Mouse (Mus musculus) limb, embryonic 14.5 days (tissue): ENCODE measurements around the gene Ncor2. TPM values are rescaled to one million over a fixed set of nuclear protein-coding genes. Genes with fewer than 3 reads are reported as not detected.

ENCODE experiments used
- ATAC-seq: fragments of 200-750 bp; cut with Nextera tagmentation; 2 replicates; pipeline ENCODE4 v1.8.0; 2017; ENCODE audit warnings: low read depth, moderate number of reproducible peaks, moderate TSS enrichment; ENCODE audit not compliant: low FRiP score
- DNase-seq: peaks from one replicate; pipeline ENCODE4 v3.0.0-alpha.2; 2015; ENCODE audit warnings: low spot score
- H3K27ac ChIP-seq: fragments of 300-500 bp; sonication (generic); replicated peaks from 2 replicates; pipeline ENCODE4 v1.5.1; 2014; ENCODE audit warnings: low read depth, mild to moderate bottlenecking, low read length, moderate library complexity, mixed read lengths
- H3K27me3 ChIP-seq: fragments of 300-500 bp; sonication (generic); 2 replicates; pipeline ENCODE4 v1.6.1; 2014; ENCODE audit warnings: low read length, mixed read lengths; ENCODE audit not compliant: control insufficient read depth, insufficient read depth
- H3K36me3 ChIP-seq: fragments of 300-500 bp; sonication (generic); 2 replicates; pipeline ENCODE4 v1.6.1; 2014; ENCODE audit warnings: mild to moderate bottlenecking, low read length, moderate library complexity, mixed read lengths; ENCODE audit not compliant: control insufficient read depth, insufficient read depth
- H3K4me1 ChIP-seq: fragments of 300-500 bp; sonication (generic); 2 replicates; pipeline ENCODE4 v1.6.1; 2014; ENCODE audit warnings: antibody characterized with exemption, low read length, mixed read lengths; ENCODE audit not compliant: control insufficient read depth, insufficient read depth
- H3K4me2 ChIP-seq: fragments of 300-500 bp; sonication (generic); replicated peaks from 2 replicates; pipeline ENCODE4 v1.6.1; 2014; ENCODE audit warnings: low read depth, mild to moderate bottlenecking, low read length, moderate library complexity; ENCODE audit not compliant: severe bottlenecking
- H3K4me3 ChIP-seq: fragments of 300-500 bp; sonication (generic); replicated peaks from 2 replicates; pipeline ENCODE4 v1.5.1; 2014; ENCODE audit warnings: low read length
- H3K9ac ChIP-seq: fragments of 300-500 bp; sonication (generic); 2 replicates; pipeline ENCODE4 v1.6.1; 2014; ENCODE audit warnings: mild to moderate bottlenecking, low read depth, low read length, moderate library complexity; ENCODE audit not compliant: severe bottlenecking
- H3K9me3 ChIP-seq: fragments of 300-500 bp; sonication (generic); 2 replicates; pipeline ENCODE4 v1.6.1; 2016; ENCODE audit warnings: low read length; ENCODE audit not compliant: control insufficient read depth
- POLR2A ChIP-seq: fragments of 200-500 bp; IDR thresholded peaks from 2 replicates; pipeline ENCODE4 v1.8.0; 2012; ENCODE audit warnings: inconsistent platforms, mild to moderate bottlenecking, moderate library complexity, borderline replicate concordance; ENCODE audit not compliant: insufficient read depth, insufficient read length; ENCODE audit errors: extremely low read depth
- WGBS: fragments of 180-500 bp; shearing (Covaris S2); extraction: QIAGEN DNeasy Blood & Tissue Kit; methylation state at CpG from one replicate; pipeline ENCODE4 v1.1.7; 2014; 5-methylcytosine and 5-hydroxymethylcytosine counted together
- polyA plus RNA-seq, 2 experiments: library from polyadenylated mRNA; depleted of rRNA in 1 of 2; stranded (reverse) in 1 of 2; unstranded in 1 of 2; fragments of >200 nt; fragmentation: Nextera tagmentation in 1 of 2; extraction: Ambion mirVana in 1 of 2; gene quantifications; 2 replicates each; pipeline versions ENCODE4 v1.2.1 to v1.2.3; 2012 to 2014

Ncor2 gene
- polyA plus RNA-seq, 2 experiments: 39.3 to 75.9 TPM

- H3K4me1 ChIP-seq: peaks cover 70% of the 10 kb centered on the region
- no peak overlapping the region for H3K27ac ChIP-seq
- H3K4me3 ChIP-seq: no peak overlapping the region
- WGBS: 78% methylated on average over 7 of the region's 7 CpGs
- H3K4me2 ChIP-seq: no peak overlapping the region
- DNase-seq (no peak), ATAC-seq (no peak)
- no peak overlapping the region for H3K9ac ChIP-seq
- no peaks in the 10 kb centered on the region for H3K9me3 ChIP-seq
- no peaks in the 10 kb centered on the region for H3K27me3 ChIP-seq
- no peak for TF ChIP-seq POLR2A
- H3K36me3 ChIP-seq: no peaks in the 10 kb centered on the region
These were observed 10.9 kb downstream of the Ncor2 start for GRCm38 (mm10) chr5:125168101-125168500.

GRCm38 (mm10) chr5:125167524-125167923, 11.5 kb downstream of the Ncor2 start:
- H3K4me2 ChIP-seq: no peak overlapping the region
- no peak overlapping the region for H3K4me3 ChIP-seq
- no peak overlapping the region for H3K9ac ChIP-seq
- DNase-seq (no peak), ATAC-seq (no peak)
- peaks cover 68% of the 10 kb centered on the region for H3K4me1 ChIP-seq
- no peaks in the 10 kb centered on the region for H3K36me3 ChIP-seq
- H3K9me3 ChIP-seq: no peaks in the 10 kb centered on the region
- WGBS: 71% methylated on average over 5 of the region's 5 CpGs
- no peaks in the 10 kb centered on the region for H3K27me3 ChIP-seq
- no peak for TF ChIP-seq POLR2A
- H3K27ac ChIP-seq: no peak overlapping the region

- no peak overlapping the region for H3K4me3 ChIP-seq
- H3K9ac ChIP-seq: no peak overlapping the region
- TF ChIP-seq POLR2A: no peak
- H3K27me3 ChIP-seq: no peaks in the 10 kb centered on the region
- DNase-seq (no peak), ATAC-seq (no peak)
- no peaks in the 10 kb centered on the region; the same call in 1 of the 2 replicates for H3K36me3 ChIP-seq
- H3K4me2 ChIP-seq: no peak overlapping the region
- WGBS: 91% methylated on average over 14 of the region's 14 CpGs
- peak overlapping the region; percentile 67; the same call in 1 of the 2 replicates for H3K27ac ChIP-seq
- no peaks in the 10 kb centered on the region for H3K9me3 ChIP-seq
- H3K4me1 ChIP-seq: peaks cover 52% of the 10 kb centered on the region
These were observed 13.0 kb downstream of the Ncor2 start for GRCm38 (mm10) chr5:125165993-125166392.

GRCm38 (mm10) chr5:125164465-125165167, 14.4 kb downstream of the Ncor2 start:
- H3K4me3 ChIP-seq: no peak overlapping the region
- ATAC-seq (peak; percentile 64; the same call in 1 of the 2 replicates), DNase-seq (peak; percentile 73)
- peak overlapping the region; percentile 67 for H3K27ac ChIP-seq
- no peaks in the 10 kb centered on the region; the same call in 1 of the 2 replicates for H3K36me3 ChIP-seq
- WGBS: 24% methylated on average over 12 of the region's 12 CpGs
- TF ChIP-seq POLR2A: no peak
- no peak overlapping the region for H3K9ac ChIP-seq
- peaks cover 53% of the 10 kb centered on the region for H3K4me1 ChIP-seq
- H3K27me3 ChIP-seq: no peaks in the 10 kb centered on the region
- H3K4me2 ChIP-seq: 0 out of 2 replicates have a peak overlapping the region, but pooled peaks have one; percentile 13
- no peaks in the 10 kb centered on the region for H3K9me3 ChIP-seq

- WGBS: 39% methylated on average over 8 of the region's 8 CpGs
- H3K4me1 ChIP-seq: peaks cover 59% of the 10 kb centered on the region
- DNase-seq: no peak
- H3K4me2 ChIP-seq: no peak overlapping the region
- H3K9ac ChIP-seq: peak overlapping the region; percentile 25; the same call in 1 of the 2 replicates
- H3K9me3 ChIP-seq: no peaks in the 10 kb centered on the region
- H3K4me3 ChIP-seq: no peak overlapping the region
- no peaks in the 10 kb centered on the region; the same call in 1 of the 2 replicates for H3K36me3 ChIP-seq
- no peaks in the 10 kb centered on the region for H3K27me3 ChIP-seq
- no peak for TF ChIP-seq POLR2A
- 0 out of 2 replicates have a peak overlapping the region, but pooled peaks have one; percentile 35 for H3K27ac ChIP-seq
- ATAC-seq: no peak
These were observed 15.5 kb downstream of the Ncor2 start for GRCm38 (mm10) chr5:125163441-125164050.
